Mouse (Mus musculus): ENCODE measurements around the gene Sema4g. TPM values are rescaled to one million over a fixed set of nuclear protein-coding genes. Genes with fewer than 3 reads are reported as not detected.
A peak's percentile ranks its signal among the peaks of the same experiment; 100 is the strongest.

Sema4g gene
- polyA plus RNA-seq, 1 experiment from 2014 or later, result 3.2 TPM

DNA sequence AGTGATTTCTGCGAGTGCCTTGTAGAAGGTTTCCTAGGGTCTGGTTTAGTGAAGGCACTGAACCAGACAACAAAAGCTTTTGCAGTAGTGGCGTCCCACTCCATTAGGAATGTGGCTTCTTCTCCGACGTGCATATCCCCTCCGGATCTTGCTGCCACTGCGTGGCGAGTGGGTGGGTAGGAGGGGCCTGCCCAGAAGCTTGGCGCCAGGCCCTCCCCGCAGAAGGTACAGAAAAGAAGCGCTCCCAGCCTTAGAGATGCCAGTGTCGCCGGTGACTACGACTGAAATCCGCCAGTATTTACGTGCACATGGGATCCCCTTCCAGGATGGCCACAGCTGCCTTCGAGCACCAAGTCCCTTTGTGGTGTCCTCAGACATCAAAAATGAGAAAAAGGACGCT lies 18.1 kb downstream of the Sema4g start:
- peak overlapping the region; percentile 85 for H3K9ac ChIP-seq (ENCODE audit: low read depth, low read length)
- peak overlapping the region; percentile 89 for H3K4me3 ChIP-seq (replicated peaks; ENCODE audit: low read depth, low read length)
- no peaks in the 10 kb centered on the region for H3K27me3 ChIP-seq (ENCODE audit: insufficient read depth, low read length)
- no peak for DNase-seq (ENCODE audit: low spot score)
- no peak; the same call in 1 of the 2 replicates for ATAC-seq (replicated peaks; ENCODE audit: low FRiP score, low read depth)
- 0 out of 2 replicates have a peak, but pooled peaks cover 19% of the 10 kb centered on the region for H3K36me3 ChIP-seq (ENCODE audit: insufficient read depth, low read length)
- TF ChIP-seq CTCF (IDR thresholded peaks at IDR 0.05; ENCODE audit: low read depth), result no peak
- no peaks in the 10 kb centered on the region for H3K9me3 ChIP-seq (replicated peaks; ENCODE audit: low read length)
- peak overlapping the region; percentile 68 for H3K4me2 ChIP-seq (ENCODE audit: low read length)
- peak overlapping the region; percentile 81 for H3K27ac ChIP-seq
- H3K4me1 ChIP-seq (replicated peaks; ENCODE audit: insufficient read depth, low read length), result peaks cover 9% of the 10 kb centered on the region
- 31% methylated on average over 17 of the region's 17 CpGs for WGBS

GRCm38 (mm10) chr19:45007425-45008191 lies 18.7 kb downstream of the Sema4g start:
- Histone ChIP-seq H3K27ac (peak overlapping the region; percentile 81; the same call in 1 of the 2 replicates), H3K27me3 (ENCODE audit: insufficient read depth, low read length) (no peaks in the 10 kb centered on the region), H3K4me1 (replicated peaks; ENCODE audit: insufficient read depth, low read length) (peaks cover 9% of the 10 kb centered on the region), H3K4me2 (ENCODE audit: low read length) (peak overlapping the region; percentile 68), H3K9me3 (replicated peaks; ENCODE audit: low read length) (no peaks in the 10 kb centered on the region), H3K9ac (ENCODE audit: low read depth, low read length) (peak overlapping the region; percentile 85), H3K36me3 (ENCODE audit: insufficient read depth, low read length) (0 out of 2 replicates have a peak, but pooled peaks cover 19% of the 10 kb centered on the region), H3K4me3 (replicated peaks; ENCODE audit: low read depth, low read length) (peak overlapping the region; percentile 89)
- no peak for TF ChIP-seq CTCF (IDR thresholded peaks at IDR 0.05; ENCODE audit: low read depth)
- no peak for ATAC-seq (replicated peaks; ENCODE audit: low FRiP score, low read depth)
- DNase-seq (ENCODE audit: low spot score), result no peak
- WGBS, result 81% methylated on average over 20 of the region's 20 CpGs

DNA sequence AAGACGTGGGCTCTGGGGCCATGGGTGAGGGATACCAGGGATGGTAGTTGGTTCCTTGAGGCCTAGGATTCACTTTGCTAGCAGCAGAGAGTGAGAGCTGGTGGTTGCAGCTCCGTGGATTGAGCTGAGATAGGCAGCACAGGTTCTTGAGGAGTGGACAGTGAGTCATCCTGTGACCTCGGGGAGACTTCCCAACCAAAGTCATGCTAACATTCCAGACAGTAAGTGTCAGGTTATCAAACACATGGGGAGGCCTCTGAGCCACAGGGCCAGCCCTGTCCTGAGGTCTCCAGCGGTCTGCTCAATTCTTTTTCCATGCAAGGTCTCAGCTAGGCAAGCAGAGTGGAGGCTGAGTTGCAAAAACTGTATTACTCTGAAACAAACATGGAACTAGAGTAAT lies 21.7 kb downstream of the Sema4g start:
- Histone ChIP-seq H3K9ac (ENCODE audit: low read depth, low read length) (no peak overlapping the region), H3K27ac (no peak overlapping the region), H3K4me2 (ENCODE audit: low read length) (no peak overlapping the region), H3K4me1 (replicated peaks; ENCODE audit: insufficient read depth, low read length) (peaks cover 30% of the 10 kb centered on the region), H3K4me3 (replicated peaks; ENCODE audit: low read depth, low read length) (no peak overlapping the region), H3K9me3 (replicated peaks; ENCODE audit: low read length) (no peaks in the 10 kb centered on the region), H3K27me3 (ENCODE audit: insufficient read depth, low read length) (no peaks in the 10 kb centered on the region), H3K36me3 (ENCODE audit: insufficient read depth, low read length) (0 out of 2 replicates have a peak, but pooled peaks cover 11% of the 10 kb centered on the region)
- TF ChIP-seq CTCF (IDR thresholded peaks at IDR 0.05; ENCODE audit: low read depth), result no peak
- WGBS, result 91% methylated on average over 4 of the region's 4 CpGs
- ATAC-seq (replicated peaks; ENCODE audit: low FRiP score, low read depth), result no peak
- no peak for DNase-seq (ENCODE audit: low spot score)

DNA sequence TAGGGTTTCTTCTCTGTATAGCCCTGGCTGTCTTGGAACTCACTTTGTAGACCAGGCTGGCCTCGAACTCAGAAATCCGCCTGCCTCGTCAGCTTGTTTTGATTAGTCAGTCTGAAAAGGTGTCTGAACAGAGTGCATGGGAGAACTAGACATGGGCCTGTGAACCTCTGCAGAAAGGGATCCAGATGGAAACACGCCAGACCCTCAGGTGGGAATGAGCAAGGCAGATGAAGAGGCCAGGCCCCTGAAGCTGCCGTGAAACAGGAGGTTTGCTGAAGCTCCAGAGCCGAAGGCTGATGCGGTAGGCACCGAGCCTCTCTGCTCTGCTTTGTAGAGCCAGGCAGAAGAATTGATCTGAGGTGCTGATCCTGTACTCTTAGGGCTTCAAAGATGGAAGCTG lies 23.3 kb downstream of the Sema4g start:
- 83% methylated on average over 8 of the region's 8 CpGs for WGBS
- TF ChIP-seq CTCF (IDR thresholded peaks at IDR 0.05; ENCODE audit: low read depth), result no peak
- Histone ChIP-seq H3K4me1 (replicated peaks; ENCODE audit: insufficient read depth, low read length) (peaks cover 30% of the 10 kb centered on the region), H3K4me2 (ENCODE audit: low read length) (no peak overlapping the region), H3K27me3 (ENCODE audit: insufficient read depth, low read length) (no peaks in the 10 kb centered on the region), H3K9ac (ENCODE audit: low read depth, low read length) (no peak overlapping the region), H3K36me3 (ENCODE audit: insufficient read depth, low read length) (0 out of 2 replicates have a peak, but pooled peaks cover 11% of the 10 kb centered on the region), H3K27ac (no peak overlapping the region), H3K9me3 (replicated peaks; ENCODE audit: low read length) (no peaks in the 10 kb centered on the region), H3K4me3 (replicated peaks; ENCODE audit: low read depth, low read length) (no peak overlapping the region)
- no peak for ATAC-seq (replicated peaks; ENCODE audit: low FRiP score, low read depth)
- no peak for DNase-seq (ENCODE audit: low spot score)

DNA sequence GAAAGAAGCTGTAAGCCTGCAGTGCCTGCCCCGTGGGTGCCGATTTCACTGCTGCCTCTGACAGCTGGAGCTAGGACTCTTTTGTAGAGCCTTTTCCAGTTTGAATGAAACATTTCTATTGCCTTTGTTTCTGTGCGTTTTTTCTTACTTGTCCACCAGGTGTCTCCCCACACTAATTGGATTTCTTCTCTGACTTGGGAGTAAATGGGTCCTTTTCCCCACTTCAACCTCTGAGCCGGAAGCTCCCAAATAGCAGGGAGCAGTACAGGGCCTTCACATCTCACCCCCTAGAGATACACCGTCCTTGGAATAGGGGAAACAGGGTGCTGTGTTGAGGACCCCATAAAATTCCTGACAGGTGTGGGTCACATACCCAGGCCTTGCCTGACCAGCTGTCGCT lies 23.7 kb downstream of the Sema4g start:
- H3K4me3 ChIP-seq (replicated peaks; ENCODE audit: low read depth, low read length), result no peak overlapping the region
- peaks cover 26% of the 10 kb centered on the region; the same call in 1 of the 2 replicates for H3K4me1 ChIP-seq (replicated peaks; ENCODE audit: insufficient read depth, low read length)
- ATAC-seq (replicated peaks; ENCODE audit: low FRiP score, low read depth) (no peak), DNase-seq (ENCODE audit: low spot score) (peak; percentile 85)
- H3K36me3 ChIP-seq (ENCODE audit: insufficient read depth, low read length), result 0 out of 2 replicates have a peak, but pooled peaks cover 11% of the 10 kb centered on the region
- H3K9me3 ChIP-seq (replicated peaks; ENCODE audit: low read length), result no peaks in the 10 kb centered on the region
- WGBS, result 32% methylated on average over 6 of the region's 6 CpGs
- H3K4me2 ChIP-seq (ENCODE audit: low read length), result no peak overlapping the region
- no peaks in the 10 kb centered on the region for H3K27me3 ChIP-seq (ENCODE audit: insufficient read depth, low read length)
- H3K9ac ChIP-seq (ENCODE audit: low read depth, low read length), result no peak overlapping the region
- H3K27ac ChIP-seq, result no peak overlapping the region
- peak; percentile 77 for TF ChIP-seq CTCF (IDR thresholded peaks at IDR 0.05; ENCODE audit: low read depth)

DNA sequence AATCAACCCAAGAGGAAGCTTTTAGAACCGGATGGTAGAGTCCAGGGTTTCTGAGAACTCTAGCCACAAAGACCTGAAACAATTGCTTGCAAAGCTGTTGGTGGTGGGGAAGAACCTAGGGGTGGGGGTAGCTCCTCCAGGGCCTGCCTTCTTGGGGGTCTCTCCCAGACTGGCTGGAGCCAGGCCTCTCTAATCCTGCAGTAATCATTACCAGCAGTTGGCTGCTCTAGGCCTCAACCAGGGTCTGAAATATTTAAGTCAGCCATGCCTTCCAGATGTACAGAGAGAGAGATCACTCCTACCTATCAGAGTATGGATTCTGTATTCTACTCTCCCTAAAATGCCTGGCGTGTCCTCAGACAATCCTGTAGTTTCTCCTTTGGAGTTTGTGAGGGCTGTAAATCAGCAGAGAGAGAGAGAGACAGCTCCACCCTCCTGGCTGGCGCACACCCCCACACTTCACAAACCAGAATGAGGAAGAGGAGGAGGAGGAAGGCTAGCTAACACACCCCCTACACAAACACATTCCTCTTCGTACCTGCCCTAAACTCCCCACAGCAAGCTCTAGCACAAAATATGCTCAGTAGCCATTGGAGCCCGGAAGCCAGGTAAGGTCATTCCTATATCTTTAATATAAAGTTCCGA lies 24.8 kb downstream of the Sema4g start:
- DNase-seq (ENCODE audit: low spot score), result no peak

More for the DNA sequence above, 24.8 kb downstream of the Sema4g start:
- Histone ChIP-seq H3K4me3 (replicated peaks; ENCODE audit: low read depth, low read length) (no peak overlapping the region), H3K9me3 (replicated peaks; ENCODE audit: low read length) (no peaks in the 10 kb centered on the region), H3K27ac (peak overlapping the region; percentile 99), H3K36me3 (ENCODE audit: insufficient read depth, low read length) (0 out of 2 replicates have a peak, but pooled peaks cover 11% of the 10 kb centered on the region), H3K4me2 (ENCODE audit: low read length) (peak overlapping the region; percentile 97; the same call in 1 of the 2 replicates), H3K27me3 (ENCODE audit: insufficient read depth, low read length) (no peaks in the 10 kb centered on the region), H3K9ac (ENCODE audit: low read depth, low read length) (no peak overlapping the region), H3K4me1 (replicated peaks; ENCODE audit: insufficient read depth, low read length) (peaks cover 28% of the 10 kb centered on the region)
- 47% methylated on average over 6 of the region's 6 CpGs for WGBS
- ATAC-seq (replicated peaks; ENCODE audit: low FRiP score, low read depth), result no peak
- no peak for TF ChIP-seq CTCF (IDR thresholded peaks at IDR 0.05; ENCODE audit: low read depth)
